Mouse (Mus musculus) embryonic stem cell, embryonic (primary cell): ENCODE results near the gene Arhgap10.
"Not testable (repeated sequence)": the region's sequence is repeated elsewhere in the genome, so short reads cannot be mapped to it uniquely, and the experiment has no call there.

Experiments used
- CTCF ChIA-PET, 4 experiments: fragments of 300-600 bp in 2 of 4; fragments of 350-600 bp in 2 of 4; sonication (Branson Sonifier 250); formaldehyde crosslinking; loops; one replicate each; lab custom pipeline; 2022; ENCODE audit warnings: inconsistent platforms in 2 of 4; lab: Charles Lee
- POLR2A ChIA-PET, 4 experiments: fragments of 300-600 bp in 2 of 4; fragments of 350-600 bp in 2 of 4; sonication (Branson Sonifier 250); formaldehyde crosslinking; loops; one replicate each; lab custom pipeline; 2022; ENCODE audit warnings: antibody characterized with exemption in 4 of 4, inconsistent platforms in 1 of 4; lab: Charles Lee

Arhgap10 gene

DNA sequence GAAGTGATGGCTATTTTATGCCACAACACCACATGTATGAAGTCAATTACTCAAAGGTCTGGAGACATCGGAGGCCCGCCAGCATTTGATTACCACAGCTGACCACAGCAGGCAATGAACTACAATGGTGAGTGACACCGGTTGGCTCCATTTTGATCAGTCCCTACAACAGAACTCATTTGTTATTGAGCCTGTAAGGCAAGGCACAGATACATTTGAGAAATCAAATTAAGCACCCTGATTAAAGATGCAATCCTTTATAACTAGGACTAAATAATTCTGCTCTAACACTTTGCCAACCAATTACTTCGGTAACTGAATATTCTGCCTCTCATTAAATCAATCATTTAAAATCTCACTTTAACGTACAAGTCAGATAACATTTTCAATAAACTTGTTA is 157.3 kb downstream of the Arhgap10 start:
- ChIA-PET POLR2A (no interaction called here), CTCF (no interaction called here)

DNA sequence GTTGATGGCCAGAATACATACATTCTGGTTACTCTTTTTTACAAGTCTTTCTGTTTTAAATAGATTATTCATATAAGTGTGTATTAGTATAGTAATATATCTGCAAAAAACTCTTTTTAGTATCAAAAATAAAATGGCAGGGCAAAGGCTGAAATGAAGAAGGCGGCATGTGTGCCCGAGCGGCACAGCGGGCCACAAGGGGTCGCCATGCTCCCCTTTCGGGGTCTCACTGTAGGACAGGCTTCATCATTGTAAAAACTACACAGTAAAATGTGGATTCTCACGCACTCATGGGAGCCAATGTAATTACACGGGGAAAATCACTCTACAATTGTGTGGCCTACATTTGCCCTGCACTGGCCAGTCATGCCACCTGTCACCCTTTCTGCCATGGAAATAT is 160.6 kb downstream of the Arhgap10 start:
- ChIA-PET CTCF (interaction anchor here in 1 of 4 experiments (1.0 kb wide), 1 partner anchor 50 kb away, joined by 3 read pairs; no protein-coding TSS in a partner anchor), POLR2A (interaction anchor here in 1 of 4 experiments (0.8 kb wide), 1 partner anchor 10 kb away, joined by 3 read pairs; no protein-coding TSS in a partner anchor)

DNA sequence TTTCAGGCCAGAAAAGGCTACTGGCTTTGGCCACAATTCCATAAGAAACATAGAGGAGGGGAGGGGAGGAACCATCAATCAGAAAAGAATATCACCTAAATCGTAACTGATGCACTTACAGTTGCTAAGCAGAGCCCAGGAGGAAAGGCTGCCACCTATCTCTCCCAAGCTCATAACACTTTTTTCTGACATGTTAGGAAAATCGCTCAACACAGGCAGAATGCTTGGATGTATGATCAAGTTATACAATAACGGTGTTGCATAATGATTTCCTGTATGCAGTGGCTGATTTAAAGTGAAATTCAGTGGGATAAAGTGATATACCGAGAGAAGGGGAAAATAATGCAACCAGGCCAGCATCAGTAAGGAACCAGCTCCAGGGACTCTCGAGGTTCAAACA is 162.4 kb downstream of the Arhgap10 start:
- ChIA-PET CTCF (no interaction called here), POLR2A (no interaction called here)

DNA sequence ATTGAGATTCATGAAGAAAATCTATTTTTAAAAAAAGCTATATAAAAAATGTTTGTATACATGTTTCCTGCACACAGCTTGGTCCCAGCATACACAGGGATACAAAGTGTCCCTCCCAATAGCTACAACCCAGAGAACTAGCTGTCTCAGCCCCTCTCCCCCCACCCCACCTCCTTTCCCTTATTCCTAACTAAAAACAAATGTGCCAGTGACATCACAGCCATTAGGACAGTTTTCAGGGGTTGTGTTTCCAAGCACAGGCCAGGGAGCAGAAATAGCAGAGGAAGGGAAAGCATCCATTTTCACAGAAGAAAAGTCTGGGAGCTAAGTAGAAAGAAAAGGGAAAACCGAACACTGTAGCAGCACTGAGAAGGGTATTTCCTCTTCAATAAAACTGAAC is 163.6 kb downstream of the Arhgap10 start:
- CTCF ChIA-PET: interaction anchor here in 1 of 4 experiments (1.1 kb wide), 1 partner anchor 13 kb away, joined by 3 read pairs; no protein-coding TSS in a partner anchor
- POLR2A ChIA-PET: interaction anchor here in 1 of 4 experiments (0.5 kb wide), 1 partner anchor 78 kb away, joined by 3 read pairs; no protein-coding TSS in a partner anchor

DNA sequence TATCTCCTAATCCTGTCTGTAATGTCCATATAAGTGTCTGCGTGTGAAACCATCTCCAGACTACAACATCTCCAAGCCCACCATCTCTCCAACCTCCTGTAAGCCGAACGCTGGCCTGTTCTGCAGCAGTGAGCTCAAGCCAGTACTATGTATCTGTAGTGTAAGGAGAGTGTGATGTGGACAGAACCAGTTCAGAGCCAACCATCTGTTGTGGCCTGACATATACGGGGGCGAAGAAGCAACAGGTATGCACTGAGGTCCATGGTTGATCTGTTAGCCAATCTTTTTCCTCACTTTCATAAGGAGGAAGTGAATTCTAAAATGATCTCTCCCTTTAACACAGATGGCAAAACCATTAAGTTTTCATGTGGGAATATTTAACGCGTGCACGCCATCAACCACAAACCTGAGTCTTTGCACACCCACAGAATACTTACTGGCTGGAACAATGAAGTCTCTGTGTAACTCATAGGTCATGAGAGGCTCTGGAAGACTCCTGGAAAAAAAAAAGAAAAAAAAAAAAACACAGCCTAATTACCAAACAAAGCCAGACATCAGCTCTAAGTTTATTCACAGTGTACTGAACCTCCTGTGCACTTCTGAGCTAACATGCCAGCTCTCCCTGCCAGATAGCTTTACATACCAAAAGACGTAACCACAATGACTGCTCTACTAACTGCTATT is 166.4 kb downstream of the Arhgap10 start:
- ChIA-PET CTCF (interaction anchor here in 2 of 4 experiments (0.7 to 2.2 kb wide), 2 partner anchors 16 to 286 kb away, joined by 4 read pairs; no protein-coding TSS in a partner anchor), POLR2A (no interaction called here)

DNA sequence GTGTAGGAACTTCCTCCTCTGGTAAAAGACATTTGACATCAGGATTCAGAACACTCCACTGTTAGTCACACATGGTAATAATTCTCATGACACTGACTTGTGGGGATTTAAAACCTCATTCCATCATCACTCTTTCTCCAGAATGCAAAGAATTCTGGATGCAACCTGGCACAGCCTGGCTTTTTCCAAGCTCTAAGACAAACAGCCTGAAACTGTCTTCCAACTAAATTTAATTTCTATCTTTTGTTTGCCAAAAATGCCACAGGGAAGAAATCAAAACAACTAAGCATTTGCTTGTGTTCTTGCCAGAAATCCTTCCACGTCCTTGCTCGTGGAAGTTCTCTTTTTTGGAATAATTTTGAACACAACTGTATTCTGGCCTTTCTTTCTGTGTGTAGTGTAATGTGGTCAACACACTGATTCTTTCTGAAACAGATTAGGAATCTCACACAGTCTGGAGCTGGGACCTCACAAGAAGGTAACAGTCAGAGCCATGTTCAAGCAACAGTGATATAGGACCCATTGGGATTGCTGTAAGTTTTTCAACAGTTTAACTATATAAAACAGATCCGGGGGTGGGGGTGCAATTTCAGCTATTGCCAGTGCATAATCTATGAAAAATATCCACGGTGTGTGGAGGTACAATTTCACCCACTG is 167.5 kb downstream of the Arhgap10 start:
- CTCF ChIA-PET: interaction anchor here in 1 of 4 experiments (2.2 kb wide), 1 partner anchor 17 kb away, joined by 4 read pairs; no protein-coding TSS in a partner anchor
- POLR2A ChIA-PET: interaction anchor here in 1 of 4 experiments (0.6 kb wide), 1 partner anchor 20 kb away, joined by 7 read pairs; no protein-coding TSS in a partner anchor

DNA sequence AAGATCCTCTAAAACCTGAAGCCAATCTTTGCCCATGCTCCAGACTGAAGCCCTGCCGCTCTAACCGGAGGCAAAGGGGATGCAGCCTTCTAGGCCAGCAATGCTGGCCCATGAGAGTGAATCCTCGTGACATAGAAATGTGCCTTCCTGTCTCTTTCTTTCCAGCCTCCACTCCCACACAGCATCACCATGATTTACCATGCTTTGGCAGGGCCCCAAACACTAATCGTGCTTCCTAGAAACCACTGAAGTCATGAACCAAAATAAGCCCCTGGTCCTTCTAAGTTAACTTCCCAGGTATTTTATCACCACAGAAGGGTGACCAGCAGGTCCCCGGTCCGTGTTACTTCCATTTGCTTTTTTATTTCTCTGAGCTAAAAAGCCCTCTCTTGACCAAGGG is 173.8 kb downstream of the Arhgap10 start:
- POLR2A ChIA-PET: no interaction called here
- CTCF ChIA-PET: interaction anchor here in 1 of 4 experiments (0.5 kb wide), 1 partner anchor 124 kb away, joined by 3 read pairs; no protein-coding TSS in a partner anchor

DNA sequence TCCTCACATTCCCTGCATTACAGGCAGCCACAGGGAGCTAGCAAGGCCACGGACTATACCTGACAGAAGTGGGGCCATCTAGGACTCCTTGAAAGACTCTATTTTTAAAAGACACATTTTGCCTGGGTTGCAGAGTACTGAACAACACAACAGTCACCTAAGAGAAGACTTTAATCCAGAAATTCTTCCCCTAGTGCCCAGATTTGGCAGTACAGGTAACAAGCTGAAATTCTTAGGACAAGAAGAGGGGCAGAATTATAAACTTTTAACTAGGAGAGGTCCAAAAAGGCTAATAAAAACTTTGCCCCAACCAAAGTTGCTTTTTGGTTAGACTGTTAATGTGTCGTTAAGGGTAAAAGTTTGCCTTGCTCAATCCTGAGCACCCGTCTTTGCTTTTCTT is 174.4 kb downstream of the Arhgap10 start:
- CTCF ChIA-PET: no interaction called here
- POLR2A ChIA-PET: no interaction called here

DNA sequence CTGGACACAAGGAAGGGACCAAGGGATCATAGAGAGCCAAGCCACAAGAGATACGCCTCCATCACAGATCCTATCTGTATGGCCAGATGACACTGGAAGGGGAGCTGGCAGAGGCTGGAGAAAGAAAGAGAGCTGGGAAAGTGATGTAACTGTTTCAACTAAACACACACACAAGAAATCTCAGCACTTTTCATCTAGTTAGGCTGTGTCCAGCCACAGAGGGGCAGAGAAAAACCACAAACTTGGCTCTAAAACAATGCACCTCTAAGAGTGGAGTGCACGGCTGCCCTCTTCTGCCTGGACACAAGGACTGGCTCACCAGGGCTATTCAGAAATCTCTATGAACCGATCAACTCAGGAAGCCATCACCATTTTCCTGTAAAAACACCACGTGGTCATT is 175.6 kb downstream of the Arhgap10 start:
- POLR2A ChIA-PET: interaction anchor here in 1 of 4 experiments (0.6 kb wide), 1 partner anchor 423 kb away, joined by 3 read pairs; no protein-coding TSS in a partner anchor
- CTCF ChIA-PET: no interaction called here

DNA sequence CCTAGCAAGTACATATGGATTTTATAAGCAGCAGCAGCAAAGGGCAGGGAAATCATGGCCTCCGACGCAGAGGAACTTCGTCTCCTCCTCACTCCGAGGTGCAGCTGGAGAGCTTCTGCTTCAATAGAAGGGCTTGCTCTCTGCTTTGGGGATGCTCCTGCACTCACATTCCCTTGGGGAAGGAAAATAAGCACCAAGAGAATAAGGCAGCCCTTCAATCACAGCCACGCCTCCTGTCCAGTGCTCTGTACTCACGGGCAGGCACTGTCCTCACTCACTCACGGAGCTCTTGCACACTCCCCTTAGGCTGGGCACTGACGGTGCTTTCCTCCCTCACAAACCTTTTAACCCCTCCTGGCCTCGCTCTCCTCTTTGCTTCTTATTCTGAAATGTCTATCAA is 176.4 kb downstream of the Arhgap10 start:
- POLR2A ChIA-PET: interaction anchor here in 1 of 4 experiments (0.7 kb wide), 1 partner anchor 190 kb away, joined by 3 read pairs; no protein-coding TSS in a partner anchor

DNA sequence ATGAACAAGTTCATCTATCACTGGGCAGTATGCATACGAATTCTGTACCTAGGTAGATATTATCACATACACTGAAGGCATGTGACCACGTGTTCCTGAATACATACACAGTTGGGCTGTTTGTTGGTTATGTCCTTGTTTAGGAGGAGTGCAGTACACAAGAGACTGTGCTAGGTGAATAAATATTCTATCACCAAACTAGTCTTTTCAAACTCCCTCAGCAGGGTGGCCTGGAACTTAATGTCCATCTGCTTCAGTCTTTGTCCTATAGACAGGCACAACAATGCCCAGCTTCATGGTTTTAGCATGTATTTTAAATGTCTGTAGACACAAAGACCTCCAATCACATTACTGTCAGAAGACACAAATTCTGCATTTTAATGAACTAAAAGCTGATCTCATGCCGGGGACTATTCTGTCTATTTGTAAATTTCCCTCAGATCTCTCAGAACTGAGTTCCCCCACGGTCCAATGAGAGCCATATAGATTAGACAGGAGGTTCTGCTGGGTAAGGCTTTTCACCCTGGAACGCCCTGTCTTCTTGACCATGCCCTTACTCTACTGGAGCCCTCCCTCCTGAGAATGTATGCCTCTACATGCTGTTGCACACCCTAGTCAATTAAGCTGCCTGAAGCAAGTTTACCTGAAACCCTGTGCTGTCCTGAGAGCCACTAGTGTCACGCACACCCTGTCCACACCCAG is 177.6 kb downstream of the Arhgap10 start:
- POLR2A ChIA-PET: no interaction called here
- CTCF ChIA-PET: no interaction called here

More for the DNA sequence above, 176.4 kb downstream of the Arhgap10 start:
- CTCF ChIA-PET: no interaction called here

DNA sequence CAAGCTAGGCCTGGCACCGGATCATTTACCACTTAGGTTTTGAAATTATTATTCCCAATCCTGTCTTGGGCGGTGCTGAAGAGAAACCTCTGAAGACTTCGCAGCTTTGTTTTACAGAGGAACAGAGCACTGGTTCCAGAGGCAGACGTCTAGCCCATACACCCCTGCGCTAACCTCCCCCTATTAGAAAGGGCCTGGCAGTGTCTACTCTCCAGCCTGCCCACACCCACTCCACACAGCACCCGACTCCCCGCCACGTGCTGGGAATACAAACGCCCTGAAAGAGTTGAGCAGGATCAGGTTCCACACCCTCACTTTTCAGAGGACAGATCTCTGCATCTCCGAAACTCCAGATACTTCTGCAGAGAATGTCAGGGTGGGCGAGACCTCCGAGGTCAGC is 180.5 kb downstream of the Arhgap10 start:
- ChIA-PET CTCF (interaction anchor here in 1 of 4 experiments (0.7 to 1.5 kb wide), 2 partner anchors 9 to 183 kb away, joined by 3 to 5 read pairs; no protein-coding TSS in a partner anchor), POLR2A (no interaction called here)

DNA sequence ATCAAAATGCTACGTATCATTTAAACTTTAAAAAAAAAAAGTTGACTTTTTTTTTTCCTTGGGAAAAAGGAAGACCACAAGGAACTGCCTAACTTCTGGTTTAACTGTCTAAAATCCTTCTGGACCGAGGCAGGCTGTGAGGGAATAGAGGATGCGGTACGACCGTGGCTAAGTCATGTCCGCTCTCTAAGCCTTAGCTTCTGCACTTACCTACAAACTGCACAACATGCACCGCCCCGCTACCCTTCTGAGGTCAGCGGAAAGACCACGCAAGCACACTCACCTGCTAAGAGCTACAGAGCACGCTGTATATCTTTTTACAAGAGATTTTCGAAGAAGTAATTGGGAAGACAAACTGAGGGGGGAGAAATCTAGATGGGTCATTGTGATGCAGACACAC is 186.6 kb downstream of the Arhgap10 start:
- POLR2A ChIA-PET: no interaction called here
- CTCF ChIA-PET: interaction anchor here in 1 of 4 experiments (1.1 kb wide), 1 partner anchor 36 kb away, joined by 3 read pairs; no protein-coding TSS in a partner anchor

DNA sequence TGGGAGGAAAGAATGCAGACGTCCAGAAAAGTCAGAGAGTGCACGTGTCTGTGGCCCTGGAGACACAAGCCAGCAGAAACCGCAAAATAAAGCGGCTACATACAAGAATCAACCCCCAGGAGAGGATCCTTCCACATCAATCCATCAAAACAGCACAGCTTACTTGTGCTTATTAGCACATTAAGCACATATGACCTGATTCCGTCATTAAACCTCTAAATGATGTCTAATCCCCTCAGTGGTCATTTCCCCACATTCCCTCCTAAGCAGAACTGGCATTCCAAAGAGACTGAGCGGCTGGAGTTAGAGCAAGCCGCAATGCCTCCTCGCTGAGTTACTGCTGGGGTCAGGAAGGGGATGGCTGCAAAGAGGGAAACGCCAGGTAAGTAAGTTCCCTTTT is 187.4 kb downstream of the Arhgap10 start:
- POLR2A ChIA-PET: interaction anchor here in 1 of 4 experiments (0.6 to 0.7 kb wide), 2 partner anchors 43 to 147 kb away, joined by 3 to 4 read pairs; no protein-coding TSS in a partner anchor
- CTCF ChIA-PET: no interaction called here

DNA sequence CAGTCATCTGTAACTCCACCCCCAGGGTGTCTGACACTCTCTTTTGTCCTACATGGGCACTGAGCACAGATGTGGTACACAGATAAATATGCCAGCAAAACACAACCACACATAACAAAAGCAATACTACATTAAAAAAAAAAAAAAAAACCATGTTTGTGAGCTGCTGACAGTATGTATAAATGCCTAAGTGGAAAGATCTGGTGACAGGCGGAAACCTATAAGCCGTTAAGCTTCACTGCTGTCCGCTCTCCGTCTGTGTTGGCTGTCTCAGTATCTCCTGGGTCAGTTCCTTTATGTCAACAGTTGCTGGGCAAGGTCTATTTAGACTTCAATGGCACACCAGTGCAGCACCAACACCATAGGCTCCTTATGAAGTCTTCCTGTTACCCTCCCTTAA is 188.0 kb downstream of the Arhgap10 start:
- ChIA-PET CTCF (no interaction called here), POLR2A (interaction anchor here in 1 of 4 experiments (0.6 to 0.7 kb wide), 2 partner anchors 44 to 148 kb away, joined by 3 to 4 read pairs; no protein-coding TSS in a partner anchor)

DNA sequence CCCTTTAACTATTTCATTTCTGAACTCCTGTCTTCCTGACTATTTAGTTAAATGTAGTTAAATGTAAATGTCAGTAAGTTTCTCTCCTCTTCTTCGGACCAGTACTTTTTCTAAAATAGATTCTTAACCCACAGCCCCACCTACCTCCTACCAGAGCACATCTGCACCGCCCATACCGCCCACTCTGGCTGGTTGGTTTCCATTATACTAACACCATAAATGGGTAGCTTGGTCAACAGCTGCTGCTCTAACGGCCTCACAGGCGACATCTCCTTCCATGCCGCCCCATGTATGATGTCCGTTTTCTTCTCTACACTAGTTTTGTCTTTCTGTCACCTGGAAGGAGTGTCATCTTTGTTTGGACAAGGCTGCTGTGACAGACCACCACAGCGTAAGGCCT is 189.3 kb downstream of the Arhgap10 start:
- CTCF ChIA-PET: no interaction called here
- POLR2A ChIA-PET: no interaction called here

DNA sequence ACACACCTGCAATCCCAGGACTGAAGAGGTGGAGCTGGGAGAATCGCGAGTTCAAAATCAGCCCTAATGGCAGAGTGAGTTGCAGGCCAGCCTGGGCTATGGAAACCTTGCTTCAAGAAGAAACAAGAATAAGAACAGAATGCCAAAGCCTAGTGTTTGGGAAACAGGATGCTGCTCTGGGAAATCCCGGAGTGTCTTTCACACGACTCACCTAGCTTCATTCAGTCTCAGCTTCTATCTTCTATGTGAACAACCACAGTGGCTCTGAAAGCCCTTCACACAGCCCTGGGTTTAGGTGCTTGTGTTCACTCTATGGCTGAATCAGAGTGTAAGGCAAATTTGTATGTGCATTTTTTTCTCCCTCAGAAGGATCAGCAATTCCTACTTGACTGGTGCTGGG is 190.4 kb downstream of the Arhgap10 start:
- ChIA-PET POLR2A (interaction anchor here in 1 of 4 experiments (0.6 kb wide), 1 partner anchor 9 kb away, joined by 3 read pairs; no protein-coding TSS in a partner anchor), CTCF (no interaction called here)

DNA sequence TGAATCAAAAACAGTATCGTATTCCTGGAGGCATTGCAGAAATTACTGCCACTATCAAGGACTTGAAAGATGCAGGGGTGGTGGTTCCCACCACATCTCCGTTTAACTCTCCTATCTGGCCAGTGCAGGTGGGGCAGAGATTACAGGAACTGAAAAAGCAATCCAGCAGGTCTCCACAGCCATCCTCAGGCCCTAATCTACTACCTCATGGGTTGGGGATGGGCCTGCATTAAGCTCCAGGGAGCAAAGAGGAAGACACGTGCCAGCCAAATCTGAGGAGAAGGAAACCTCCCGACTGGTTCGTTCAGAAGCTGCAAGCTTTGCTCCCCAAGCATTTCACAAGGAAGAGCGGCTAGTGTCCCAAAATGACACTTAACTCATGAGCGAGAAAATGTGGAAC is 195.0 kb downstream of the Arhgap10 start:
- CTCF ChIA-PET: not testable (repeated sequence)
- POLR2A ChIA-PET: interaction anchor here in 1 of 4 experiments (0.5 kb wide), 1 partner anchor 831 kb away, joined by 5 read pairs; no protein-coding TSS in a partner anchor

DNA sequence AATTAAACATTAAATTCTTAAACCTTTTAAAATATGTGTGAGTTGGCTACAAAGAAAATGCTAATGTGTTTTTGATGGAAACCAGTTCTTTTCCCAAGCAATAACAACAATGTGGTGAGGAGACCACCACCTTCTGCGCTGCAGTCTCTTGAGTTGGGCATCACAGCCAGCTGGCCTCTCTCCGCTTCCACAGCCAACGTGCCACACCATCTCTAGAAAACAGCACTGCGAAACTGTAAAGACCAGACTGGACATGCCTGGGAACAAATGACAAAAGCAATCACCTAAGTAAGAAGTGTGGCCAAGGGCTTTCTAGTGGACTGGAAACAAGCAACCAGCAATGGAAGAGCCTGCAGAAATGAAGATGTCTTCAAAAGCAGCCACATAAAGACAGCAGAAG is 195.9 kb downstream of the Arhgap10 start:
- ChIA-PET POLR2A (no interaction called here), CTCF (no interaction called here)
